8 mouse cellular contexts compared by ENCODE assay signal in the genomic region with DNA sequence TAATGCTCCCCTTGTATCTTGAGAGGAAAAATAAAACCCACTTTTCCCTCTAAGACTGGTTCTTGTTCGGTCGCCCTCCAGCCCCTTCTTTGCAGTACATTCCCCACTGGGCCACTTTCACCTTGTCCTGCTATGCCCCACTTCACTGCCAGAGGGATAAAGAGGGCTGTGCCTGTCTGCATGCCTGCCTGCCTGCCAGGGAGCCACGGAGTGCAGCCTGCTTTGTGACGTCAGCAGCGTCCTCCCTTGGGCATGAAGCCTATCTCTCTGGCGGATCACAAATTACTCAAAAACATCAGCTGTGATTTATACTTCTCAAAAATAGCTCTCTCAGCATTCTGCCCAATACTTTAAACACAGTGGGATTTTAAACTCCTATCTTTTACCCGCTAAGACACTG. TPM values are rescaled to one million over a fixed set of nuclear protein-coding genes. Genes with fewer than 3 reads are reported as not detected.
DNase-seq lines count a peak whose midpoint lies in the region; ATAC-seq and TF ChIP-seq lines count a peak whose summit lies in the region.
"Had no signal": no experiment of that assay in that cellular context is flagged by ENCODE, and none has a peak within 500 bp of the region (broad histone marks: within the 10 kb centered on the region; RNA-seq: fewer than 3 reads in every experiment).

No protein-coding gene starts in this region.

- TF ChIP-seq CTCF in lung, embryonic 14.5 days (IDR thresholded peaks at IDR 0.05; ENCODE audit: low read depth) = peak; percentile 31; the same call in 1 of the 2 replicates
- peak; percentile 16; the same call in 1 of the 2 replicates for TF ChIP-seq CTCF in heart, postnatal 0 days (IDR thresholded peaks at IDR 0.05; ENCODE audit: low read depth)

- H3K27ac ChIP-seq in lung, embryonic 14.5 days (ENCODE audit: low read depth) = no peak overlapping the region
- H3K27ac ChIP-seq in heart, postnatal 0 days (ENCODE audit: low read depth) = no peak overlapping the region
- H3K27ac ChIP-seq in intestine, embryonic 16.5 days (ENCODE audit: low read length) = no peak overlapping the region

- no peak overlapping the region for H3K4me3 ChIP-seq in lung, embryonic 14.5 days (ENCODE audit: low read depth, low read length)
- 0 out of 2 replicates have a peak overlapping the region, but pooled peaks have one; percentile 10 for H3K4me3 ChIP-seq in heart, postnatal 0 days (ENCODE audit: low read depth, low read length)
- H3K4me3 ChIP-seq in intestine, embryonic 16.5 days (ENCODE audit: low read length) = no peak overlapping the region

- no peak overlapping the region for H3K4me2 ChIP-seq in lung, embryonic 14.5 days
- H3K4me2 ChIP-seq in heart, postnatal 0 days (ENCODE audit: low read depth, low read length) = peak overlapping the region; percentile 12
- H3K4me2 ChIP-seq in intestine, embryonic 16.5 days (ENCODE audit: low read depth, low read length) = no peak overlapping the region

- H3K9ac ChIP-seq in lung, embryonic 14.5 days = no peak overlapping the region
- 0 out of 2 replicates have a peak overlapping the region, but pooled peaks have one; percentile 4 for H3K9ac ChIP-seq in heart, postnatal 0 days (replicated peaks; ENCODE audit: low read depth, low read length)
- H3K9ac ChIP-seq in intestine, embryonic 16.5 days (ENCODE audit: low read depth, low read length) = no peak overlapping the region

- peak; percentile 39 for DNase-seq in lung, embryonic 14.5 days
- DNase-seq in lung, postnatal 25 days (ENCODE audit: low spot score) = no peak
- DNase-seq in cerebellum, adult 8-10 months = peak; percentile 67
- peak; percentile 45 for DNase-seq in heart, postnatal 0 days (ENCODE audit: low spot score)
- DNase-seq in lung, postnatal 14 days = peak; percentile 18
- DNase-seq in urinary bladder, postnatal 25 days (ENCODE audit: low spot score) = peak; percentile 18

- ATAC-seq in lung, embryonic 14.5 days (ENCODE audit: insufficient read depth) = no peak
- peak; percentile 77; the same call in 1 of the 2 replicates for ATAC-seq in heart, postnatal 0 days (ENCODE audit: insufficient read depth, low read depth)
- no peak for ATAC-seq in intestine, embryonic 16.5 days

- peaks cover 11% of the 10 kb centered on the region for H3K27me3 ChIP-seq in lung, embryonic 14.5 days (ENCODE audit: insufficient read depth, low read length)
- peaks cover 14% of the 10 kb centered on the region for H3K27me3 ChIP-seq in heart, postnatal 0 days (ENCODE audit: control insufficient read depth, insufficient read depth, low read length)
- peaks cover 9% of the 10 kb centered on the region for H3K27me3 ChIP-seq in intestine, embryonic 16.5 days (replicated peaks; ENCODE audit: control insufficient read depth, insufficient read depth, low read length)

- TF ChIP-seq EP300 in heart, postnatal 0 days (IDR thresholded peaks at IDR 0.05; ENCODE audit: low read depth) = no peak

- no peaks in the 10 kb centered on the region for H3K9me3 ChIP-seq in lung, embryonic 14.5 days (ENCODE audit: low read depth, low read length)
- no peaks in the 10 kb centered on the region for H3K9me3 ChIP-seq in heart, postnatal 0 days (replicated peaks; ENCODE audit: control insufficient read depth, low read length)
- H3K9me3 ChIP-seq in intestine, embryonic 16.5 days (ENCODE audit: control insufficient read depth, low read length) = no peaks in the 10 kb centered on the region

- WGBS in lung, embryonic 14.5 days = 26% methylated on average over 7 of the region's 7 CpGs
- WGBS in heart, postnatal 0 days = 27% methylated on average over 7 of the region's 7 CpGs
- WGBS in intestine, embryonic 16.5 days = 33% methylated on average over 7 of the region's 7 CpGs

- H3K4me1 ChIP-seq in lung, embryonic 14.5 days (ENCODE audit: insufficient read depth) = no peaks in the 10 kb centered on the region
- H3K4me1 ChIP-seq in heart, postnatal 0 days (ENCODE audit: control insufficient read depth, insufficient read depth) = no peaks in the 10 kb centered on the region
- no peaks in the 10 kb centered on the region for H3K4me1 ChIP-seq in intestine, embryonic 16.5 days (ENCODE audit: control insufficient read depth, insufficient read depth, low read length)

- no peaks in the 10 kb centered on the region for H3K36me3 ChIP-seq in lung, embryonic 14.5 days (ENCODE audit: insufficient read depth)
- no peaks in the 10 kb centered on the region for H3K36me3 ChIP-seq in heart, postnatal 0 days (replicated peaks; ENCODE audit: control insufficient read depth, insufficient read depth, low read length)
- H3K36me3 ChIP-seq in intestine, embryonic 16.5 days (ENCODE audit: control insufficient read depth, insufficient read depth, low read length) = no peaks in the 10 kb centered on the region

RNA-seq across cellular contexts. Expression of a gene that starts 6.2 kb away (rescaled TPM):
- polyA plus RNA-seq in lung, embryonic 14.5 days (2014; fragmentation: Nextera tagmentation; extraction: Ambion mirVana) = 0.20 and 0.29 TPM in 2 replicates
- total RNA-seq in heart, postnatal 0 days (2014; rRNA removed; ENCODE audit: low replicate concordance) = 2.1 TPM in 1 of 2 replicates, not detected in the other
- 0.11 and 0.15 TPM in 2 replicates for polyA plus RNA-seq in heart, postnatal 0 days (2015; fragmentation: Nextera tagmentation; extraction: Ambion mirVana)
- 0.71 and 0.93 TPM in 2 replicates for polyA plus RNA-seq in intestine, embryonic 16.5 days (2015; fragmentation: Nextera tagmentation; extraction: Ambion mirVana)
- total RNA-seq: hematopoietic stem cell, adult 5-6 weeks had no signal

RNA-seq across cellular contexts. Expression of a gene that starts 6.3 kb away (rescaled TPM):
- 1.3 and 1.4 TPM in 2 replicates for polyA plus RNA-seq in lung, embryonic 14.5 days (2014; fragmentation: Nextera tagmentation; extraction: Ambion mirVana)
- 0.43 TPM in 1 of 2 replicates, not detected in the other for total RNA-seq in heart, postnatal 0 days (2014; rRNA removed; ENCODE audit: low replicate concordance)
- polyA plus RNA-seq in heart, postnatal 0 days (2015; fragmentation: Nextera tagmentation; extraction: Ambion mirVana) = 1.2 and 1.3 TPM in 2 replicates
- polyA plus RNA-seq in intestine, embryonic 16.5 days (2015; fragmentation: Nextera tagmentation; extraction: Ambion mirVana) = 0.88 and 1.2 TPM in 2 replicates
